Mouse (Mus musculus) brain, embryonic 14.5 days (tissue): ENCODE measurements around the gene Mast4.

ENCODE experiments used
- CTCF ChIP-seq: fragments of 200-500 bp; IDR thresholded peaks from 2 replicates; pipeline ENCODE4 v1.5.1; 2012; ENCODE audit warnings: inconsistent platforms, mild to moderate bottlenecking, moderate library complexity, borderline replicate concordance; ENCODE audit not compliant: insufficient read depth, insufficient read length; ENCODE audit errors: extremely low read depth
- POLR2A ChIP-seq: fragments of 200-500 bp; IDR thresholded peaks from 2 replicates; pipeline ENCODE4 v1.6.1; 2012; ENCODE audit warnings: mild to moderate bottlenecking, inconsistent platforms, borderline replicate concordance; ENCODE audit not compliant: poor library complexity, insufficient read depth, insufficient read length, severe bottlenecking; ENCODE audit errors: extremely low read depth

DNA sequence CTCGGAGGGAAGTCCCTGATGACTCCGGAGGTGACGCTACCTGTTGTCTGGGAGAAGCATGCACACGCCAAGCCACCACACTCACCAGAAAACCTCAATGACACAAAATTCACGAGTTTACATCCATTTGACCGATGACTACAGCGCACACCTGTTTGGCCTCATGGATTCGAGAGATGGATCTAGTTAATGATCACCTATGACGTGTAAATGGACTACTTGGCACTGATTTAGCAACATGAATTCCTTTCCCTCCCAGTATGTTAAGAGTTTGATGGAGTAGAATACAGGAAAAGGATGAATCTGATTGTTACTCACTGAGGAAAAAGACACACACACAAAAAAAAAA lies 427.7 kb downstream of the Mast4 start:
- TF ChIP-seq CTCF, result no peak
- TF ChIP-seq POLR2A, result no peak
